Mouse (Mus musculus): ENCODE measurements around the gene St8sia1. TPM values are rescaled to one million over a fixed set of nuclear protein-coding genes. Genes with fewer than 3 reads are reported as not detected.
A peak's percentile ranks its signal among the peaks of the same experiment; 100 is the strongest.

The St8sia1 gene
- total RNA-seq, 2 experiments from 2014 or later = not detected

- peak; percentile 79 for ATAC-seq (replicated peaks; ENCODE audit: poor library complexity, severe bottlenecking)
Observed at GRCm38 (mm10) chr6:142915464-142915863, 48.8 kb downstream of the St8sia1 start.

DNA sequence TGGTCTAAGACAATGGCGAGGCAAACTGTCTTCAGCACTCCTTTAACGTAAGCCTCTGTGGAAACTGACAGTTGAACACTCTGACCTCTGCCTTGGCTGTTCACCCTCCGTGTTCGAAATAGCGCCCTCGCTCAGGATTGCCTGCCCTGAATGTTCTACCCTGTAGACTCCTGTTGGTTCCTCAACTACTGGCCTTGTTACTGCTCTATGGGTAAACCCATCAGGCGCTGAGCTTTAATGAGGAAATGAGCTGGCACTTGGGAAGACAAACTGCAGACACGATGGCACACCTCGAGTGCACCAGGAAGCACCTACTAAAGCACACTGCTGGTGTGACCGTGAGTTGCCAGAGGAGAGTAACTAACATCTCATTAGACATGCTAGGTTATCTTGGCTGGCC, 49.6 kb downstream of the St8sia1 start:
- ATAC-seq (replicated peaks; ENCODE audit: poor library complexity, severe bottlenecking) = peak; percentile 18

GRCm38 (mm10) chr6:142911263-142911662, 53.0 kb downstream of the St8sia1 start:
- ATAC-seq (replicated peaks; ENCODE audit: poor library complexity, severe bottlenecking) = no peak

DNA sequence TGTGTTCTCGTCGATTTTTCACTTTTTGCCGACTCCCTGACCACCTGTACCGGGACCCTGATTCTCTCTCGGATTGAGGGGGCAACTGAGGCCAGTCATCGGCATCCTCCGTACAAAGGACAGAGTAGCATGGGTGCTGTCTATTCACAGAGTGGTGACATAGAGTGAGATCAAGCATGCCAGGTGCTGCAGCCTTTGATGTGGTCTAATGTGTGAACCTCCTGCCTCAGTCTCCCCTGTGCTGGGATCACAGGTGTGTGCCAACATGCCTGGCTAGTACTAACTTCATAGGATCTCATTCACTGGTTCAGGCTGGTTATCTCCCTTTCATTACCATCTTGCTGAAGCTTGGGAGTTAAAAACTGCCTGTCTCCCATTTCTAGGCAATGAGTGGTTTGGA, 53.5 kb downstream of the St8sia1 start:
- ATAC-seq (replicated peaks; ENCODE audit: poor library complexity, severe bottlenecking) = no peak

GRCm38 (mm10) chr6:142909771-142910105, 54.5 kb downstream of the St8sia1 start:
- no peak for ATAC-seq (replicated peaks; ENCODE audit: poor library complexity, severe bottlenecking)

- ATAC-seq (replicated peaks; ENCODE audit: poor library complexity, severe bottlenecking) = peak; percentile 93
Observed at GRCm38 (mm10) chr6:142908911-142909770, 55.1 kb downstream of the St8sia1 start.

DNA sequence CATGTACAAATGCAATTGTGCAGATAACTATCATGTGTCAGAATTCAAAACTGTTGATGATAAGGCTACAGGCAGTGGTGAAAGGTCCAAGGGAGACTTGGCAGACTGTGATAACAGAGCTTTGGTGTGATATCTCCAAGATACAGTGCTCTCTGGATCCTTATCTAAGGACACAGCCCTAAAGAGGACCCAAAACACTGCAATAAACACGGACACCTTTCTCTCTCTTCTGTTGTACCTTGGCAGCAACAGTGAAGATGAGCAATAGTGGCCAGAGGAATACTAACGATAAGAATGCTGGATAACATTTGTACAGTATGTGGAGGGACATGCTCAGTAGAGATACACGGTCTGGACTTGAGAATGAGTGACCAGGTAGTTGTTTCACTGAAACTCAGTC, 55.8 kb downstream of the St8sia1 start:
- no peak for ATAC-seq (replicated peaks; ENCODE audit: poor library complexity, severe bottlenecking)

DNA sequence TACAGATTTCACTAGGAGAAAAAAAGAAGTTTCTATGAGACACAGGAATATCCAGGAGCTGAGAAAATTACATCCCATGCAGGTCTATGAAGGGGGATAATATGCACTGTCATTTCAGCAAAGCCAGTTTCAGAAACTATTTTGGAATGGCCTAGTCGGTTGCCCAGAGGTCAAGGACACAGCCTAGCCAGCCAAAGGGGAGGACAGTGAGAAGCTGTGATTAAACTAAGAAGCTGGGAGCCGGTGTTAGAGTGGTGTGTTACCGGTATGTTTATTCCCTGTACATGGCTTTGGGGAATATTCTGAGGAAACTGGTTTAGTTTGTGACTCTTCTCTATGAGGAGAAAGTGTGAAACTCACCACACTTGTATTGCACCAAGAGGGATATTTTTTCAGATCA, 68.9 kb downstream of the St8sia1 start:
- ATAC-seq (replicated peaks; ENCODE audit: poor library complexity, severe bottlenecking) = no peak

- no peak for ATAC-seq (replicated peaks; ENCODE audit: poor library complexity, severe bottlenecking)
Observed at GRCm38 (mm10) chr6:142893716-142894115, 70.5 kb downstream of the St8sia1 start.

GRCm38 (mm10) chr6:142890321-142890720, 73.9 kb downstream of the St8sia1 start:
- ATAC-seq (replicated peaks; ENCODE audit: poor library complexity, severe bottlenecking) = no peak

DNA sequence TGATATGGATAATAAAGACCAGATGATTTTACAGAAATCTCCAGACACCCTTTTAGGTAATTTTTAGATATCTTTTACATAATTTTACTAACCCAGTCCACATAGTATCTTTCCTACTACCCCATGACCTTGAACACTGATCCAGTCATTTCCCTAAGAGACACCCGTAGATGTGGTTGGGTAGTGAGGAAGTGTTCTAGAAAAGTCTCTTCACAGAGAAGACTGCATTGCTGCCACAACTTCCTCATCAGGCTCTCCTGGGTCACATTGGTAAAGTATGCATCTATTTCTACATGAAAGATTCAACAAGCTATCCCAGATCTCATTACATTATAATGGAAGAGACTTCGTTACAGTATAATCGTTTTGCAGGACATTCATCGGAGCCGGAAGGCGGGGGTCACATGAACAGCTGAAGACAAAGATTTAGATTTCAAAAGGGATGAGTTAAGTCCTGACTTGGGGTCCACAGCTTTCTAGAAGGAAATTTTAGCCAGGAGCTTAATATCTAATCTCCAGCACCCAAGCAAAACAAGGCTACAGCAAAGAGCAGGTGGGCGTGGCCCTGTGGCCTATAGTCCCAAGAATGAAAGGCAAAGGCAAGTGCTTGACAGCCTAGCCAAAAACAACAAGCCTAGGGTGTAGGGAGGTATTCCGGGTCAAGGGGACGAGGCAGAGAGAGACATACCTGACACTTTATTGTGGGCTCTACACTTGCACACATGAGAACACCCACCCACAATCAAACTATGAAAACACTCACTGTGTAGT, 75.1 kb downstream of the St8sia1 start:
- ATAC-seq (replicated peaks; ENCODE audit: poor library complexity, severe bottlenecking) = peak; percentile 71

GRCm38 (mm10) chr6:142888346-142888745, 75.9 kb downstream of the St8sia1 start:
- ATAC-seq (replicated peaks; ENCODE audit: poor library complexity, severe bottlenecking) = no peak

- ATAC-seq (replicated peaks; ENCODE audit: poor library complexity, severe bottlenecking) = peak; percentile 55
Observed at GRCm38 (mm10) chr6:142887375-142887774, 76.9 kb downstream of the St8sia1 start.

- ATAC-seq (replicated peaks; ENCODE audit: poor library complexity, severe bottlenecking) = no peak
Observed at GRCm38 (mm10) chr6:142885364-142886154, 78.7 kb downstream of the St8sia1 start.

- ATAC-seq (replicated peaks; ENCODE audit: poor library complexity, severe bottlenecking) = peak; percentile 73
Observed at GRCm38 (mm10) chr6:142884128-142884527, 80.1 kb downstream of the St8sia1 start.

GRCm38 (mm10) chr6:142880849-142881470, 83.3 kb downstream of the St8sia1 start:
- no peak for ATAC-seq (replicated peaks; ENCODE audit: poor library complexity, severe bottlenecking)

- ATAC-seq (replicated peaks; ENCODE audit: poor library complexity, severe bottlenecking) = peak; percentile 56
Observed at GRCm38 (mm10) chr6:142878744-142879701, 85.2 kb downstream of the St8sia1 start.

GRCm38 (mm10) chr6:142877221-142877620, 87.0 kb downstream of the St8sia1 start:
- no peak for ATAC-seq (replicated peaks; ENCODE audit: poor library complexity, severe bottlenecking)

DNA sequence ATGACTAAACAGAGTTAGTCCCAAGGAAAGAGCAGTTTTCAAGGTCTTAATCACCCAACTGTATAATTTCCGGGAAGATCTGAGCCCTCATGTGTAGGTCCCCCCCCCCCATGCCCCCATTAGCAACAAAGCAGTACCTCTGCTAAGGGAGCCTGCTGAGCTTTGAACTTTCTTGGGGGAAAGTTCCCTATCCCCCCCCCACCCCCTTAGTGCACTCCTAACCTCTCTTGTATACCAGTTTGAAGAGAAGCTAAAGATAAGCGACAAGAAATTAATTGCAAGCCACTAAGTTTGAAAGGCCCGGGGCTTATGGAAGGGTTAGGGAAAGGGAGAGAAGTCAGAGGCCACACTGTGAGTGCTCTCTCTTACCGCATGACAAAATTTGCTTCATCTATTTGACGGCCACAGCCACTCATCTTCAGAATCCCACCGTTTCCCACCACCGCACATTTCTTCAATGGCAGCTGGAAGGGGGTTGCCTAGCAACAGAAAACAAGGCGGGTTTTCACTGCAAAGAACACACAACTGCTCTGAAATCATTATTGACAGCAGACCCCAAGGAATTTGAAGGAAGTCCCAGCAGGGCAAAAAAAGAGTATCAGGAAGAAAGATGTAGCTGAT, 87.9 kb downstream of the St8sia1 start:
- ATAC-seq (replicated peaks; ENCODE audit: poor library complexity, severe bottlenecking) = no peak
